Mouse (Mus musculus) embryonic facial prominence, embryonic 15.5 days (tissue): ENCODE measurements around the gene Efl1. TPM values are rescaled to one million over a fixed set of nuclear protein-coding genes. Genes with fewer than 3 reads are reported as not detected.

Experiments used
- ATAC-seq: fragments of 200-750 bp; cut with Nextera tagmentation; 2 replicates; pipeline ENCODE4 v1.8.0; 2017; ENCODE audit warnings: low read depth, moderate TSS enrichment; ENCODE audit not compliant: insufficient number of reproducible peaks, low FRiP score, low TSS enrichment
- H3K27ac ChIP-seq: fragments of 300-500 bp; sonication (generic); replicated peaks from 2 replicates; pipeline ENCODE4 v1.5.1; 2015; ENCODE audit warnings: mild to moderate bottlenecking, inconsistent platforms
- H3K27me3 ChIP-seq: fragments of 300-500 bp; sonication (generic); 2 replicates; pipeline ENCODE4 v1.6.1; 2015; ENCODE audit warnings: inconsistent platforms
- H3K36me3 ChIP-seq: fragments of 300-500 bp; sonication (generic); 2 replicates; pipeline ENCODE4 v1.6.1; 2015; ENCODE audit warnings: mild to moderate bottlenecking, inconsistent platforms
- H3K4me1 ChIP-seq: fragments of 300-500 bp; sonication (generic); 2 replicates; pipeline ENCODE4 v1.6.1; 2015; ENCODE audit warnings: inconsistent platforms
- H3K4me2 ChIP-seq: fragments of 300-500 bp; sonication (generic); replicated peaks from 2 replicates; pipeline ENCODE4 v1.6.1; 2015; ENCODE audit warnings: mild to moderate bottlenecking, inconsistent platforms
- H3K4me3 ChIP-seq: fragments of 300-500 bp; sonication (generic); replicated peaks from 2 replicates; pipeline ENCODE4 v1.5.1; 2015; ENCODE audit warnings: mild to moderate bottlenecking, inconsistent platforms
- H3K9ac ChIP-seq: fragments of 300-500 bp; sonication (generic); 2 replicates; pipeline ENCODE4 v1.6.1; 2015; ENCODE audit warnings: inconsistent platforms
- H3K9me3 ChIP-seq: fragments of 300-500 bp; sonication (generic); replicated peaks from 2 replicates; pipeline ENCODE4 v1.6.1; 2016; ENCODE audit warnings: inconsistent platforms
- WGBS: fragments of 180-500 bp; shearing (Covaris S2); methylation state at CpG from one replicate; pipeline ENCODE4 v1.1.7; 2015; 5-methylcytosine and 5-hydroxymethylcytosine counted together
- polyA plus RNA-seq: library from polyadenylated mRNA; unstranded; fragments of >200 nt; fragmentation: Nextera tagmentation; extraction: Ambion mirVana; gene quantifications from 2 replicates; pipeline ENCODE4 v1.2.1, GENCODE M21; 2015

Gene Efl1
- polyA plus RNA-seq, 1 experiment from 2014 or later, result 22.5 TPM

DNA sequence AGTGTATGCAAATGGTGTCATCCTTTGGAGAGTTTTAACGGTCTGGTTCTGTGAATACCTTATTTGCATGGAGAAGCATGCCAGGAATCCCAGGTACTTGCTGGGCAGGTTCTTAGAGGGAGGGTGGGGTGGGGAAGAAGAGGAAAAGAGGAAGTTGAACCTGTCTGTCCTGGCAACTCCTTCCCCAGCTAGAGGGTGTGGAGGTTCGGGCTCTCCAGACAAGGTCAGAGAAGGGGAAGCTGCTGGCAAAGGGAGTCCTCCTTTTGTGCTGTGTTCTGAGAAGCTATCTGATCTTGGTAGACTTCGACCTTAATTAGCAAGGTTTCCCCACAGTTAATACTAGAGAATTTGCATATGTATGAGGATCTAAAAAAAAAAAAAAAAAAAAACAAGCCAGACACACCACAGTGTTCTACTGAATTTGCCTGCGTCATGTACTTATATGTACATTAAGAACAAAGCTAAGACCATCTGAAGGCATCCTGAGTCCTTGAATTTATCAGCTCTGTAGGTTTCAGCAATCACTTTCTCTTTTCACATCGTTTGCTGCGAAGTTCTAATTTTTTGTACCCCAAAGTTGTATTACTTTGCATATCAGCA lies 137.0 kb downstream of the Efl1 start:
- no peak for ATAC-seq
- H3K36me3 ChIP-seq, result no peaks in the 10 kb centered on the region

GRCm38 (mm10) chr7:82785970-82786647 lies 137.7 kb downstream of the Efl1 start:
- H3K9ac ChIP-seq, result no peak overlapping the region
- H3K4me1 ChIP-seq, result 0 out of 2 replicates have a peak, but pooled peaks cover 3% of the 10 kb centered on the region
- H3K27ac ChIP-seq, result no peak overlapping the region
- no peak overlapping the region for H3K4me3 ChIP-seq
- WGBS, result 76% methylated on average over 2 of the region's 2 CpGs
- no peaks in the 10 kb centered on the region for H3K9me3 ChIP-seq
- no peak overlapping the region for H3K4me2 ChIP-seq
- H3K27me3 ChIP-seq, result no peaks in the 10 kb centered on the region
- no peak for ATAC-seq
- no peaks in the 10 kb centered on the region for H3K36me3 ChIP-seq

More for the DNA sequence above, 137.0 kb downstream of the Efl1 start:
- no peaks in the 10 kb centered on the region for H3K9me3 ChIP-seq
- no peak overlapping the region for H3K4me2 ChIP-seq
- H3K27ac ChIP-seq, result no peak overlapping the region
- H3K27me3 ChIP-seq, result no peaks in the 10 kb centered on the region
- 0 out of 2 replicates have a peak, but pooled peaks cover 3% of the 10 kb centered on the region for H3K4me1 ChIP-seq
- H3K4me3 ChIP-seq, result no peak overlapping the region
- no peak overlapping the region for H3K9ac ChIP-seq
- 69% methylated on average over 6 of the region's 6 CpGs for whole genome bisulfite sequencing

- WGBS, result 38% methylated on average over 2 of the region's 2 CpGs
- no peak for ATAC-seq
- Histone ChIP-seq H3K36me3 (no peaks in the 10 kb centered on the region), H3K9me3 (no peaks in the 10 kb centered on the region), H3K4me3 (no peak overlapping the region), H3K4me2 (no peak overlapping the region), H3K9ac (no peak overlapping the region), H3K27ac (no peak overlapping the region), H3K4me1 (peaks cover 8% of the 10 kb centered on the region; the same call in 1 of the 2 replicates), H3K27me3 (no peaks in the 10 kb centered on the region)
Observed at GRCm38 (mm10) chr7:82792644-82793043, 144.2 kb downstream of the Efl1 start.

DNA sequence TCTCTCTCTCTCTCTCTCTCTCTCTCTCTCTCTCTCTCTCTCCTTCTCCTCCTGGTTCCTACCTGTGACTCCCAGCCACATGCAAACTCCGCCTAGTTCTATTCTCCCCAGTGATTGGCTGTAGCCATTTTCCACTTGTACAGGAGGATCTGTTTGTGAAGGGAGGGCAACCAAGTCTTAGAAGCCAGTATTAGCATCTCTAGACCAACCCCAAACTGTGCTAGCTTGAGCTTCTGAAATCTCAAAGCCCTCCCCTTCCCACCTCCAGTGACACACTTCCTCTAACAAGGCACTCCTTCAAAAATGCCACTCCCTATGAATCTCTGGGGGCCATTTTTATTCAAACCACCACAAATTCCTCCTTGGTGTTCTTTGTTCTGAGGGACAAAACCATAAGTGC lies 144.7 kb downstream of the Efl1 start:
- Histone ChIP-seq H3K4me1 (peaks cover 7% of the 10 kb centered on the region; the same call in 1 of the 2 replicates), H3K4me2 (no peak overlapping the region), H3K9ac (no peak overlapping the region), H3K27ac (no peak overlapping the region), H3K9me3 (no peaks in the 10 kb centered on the region), H3K27me3 (no peaks in the 10 kb centered on the region), H3K4me3 (no peak overlapping the region), H3K36me3 (no peaks in the 10 kb centered on the region)
- WGBS, result 82% methylated on average over 1 of the region's 1 CpGs
- no peak for ATAC-seq

GRCm38 (mm10) chr7:82794542-82794941 lies 146.1 kb downstream of the Efl1 start:
- no peak overlapping the region for H3K4me3 ChIP-seq

GRCm38 (mm10) chr7:82802206-82802605 lies 153.8 kb downstream of the Efl1 start:
- no peaks in the 10 kb centered on the region for H3K36me3 ChIP-seq
- ATAC-seq, result no peak
- 70% methylated on average over 4 of the region's 4 CpGs for WGBS

More at GRCm38 (mm10) chr7:82794542-82794941, 146.1 kb downstream of the Efl1 start:
- no peaks in the 10 kb centered on the region for H3K27me3 ChIP-seq
- no peaks in the 10 kb centered on the region for H3K36me3 ChIP-seq
- 45% methylated on average over 1 of the region's 1 CpGs for WGBS
- no peak for ATAC-seq
- H3K4me2 ChIP-seq, result no peak overlapping the region
- peaks cover 5% of the 10 kb centered on the region; the same call in 1 of the 2 replicates for H3K4me1 ChIP-seq
- H3K9ac ChIP-seq, result no peak overlapping the region
- H3K9me3 ChIP-seq, result no peaks in the 10 kb centered on the region
- no peak overlapping the region for H3K27ac ChIP-seq

DNA sequence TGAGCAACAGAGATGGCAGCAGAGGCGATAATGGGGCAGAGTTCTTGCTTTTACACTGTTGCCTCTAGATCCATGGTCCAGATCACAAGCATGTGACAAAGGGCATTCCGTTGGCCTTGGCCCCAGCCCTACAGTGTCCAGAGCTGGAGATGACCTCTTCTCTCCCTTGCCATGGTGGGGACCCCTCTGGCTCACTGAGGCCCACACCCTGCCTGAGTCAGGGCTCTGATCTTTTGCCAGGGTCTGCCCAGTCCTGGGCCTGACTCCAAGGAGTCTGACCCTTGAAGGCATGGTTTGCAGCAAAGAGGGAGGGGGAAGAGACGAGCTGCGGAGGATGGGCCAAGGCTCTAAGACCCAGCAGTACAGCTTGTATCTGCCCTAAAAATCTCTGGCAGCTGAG lies 159.8 kb downstream of the Efl1 start:
- 71% methylated on average over 4 of the region's 4 CpGs for WGBS
- Histone ChIP-seq H3K9me3 (no peaks in the 10 kb centered on the region), H3K27ac (no peak overlapping the region), H3K4me2 (no peak overlapping the region), H3K4me1 (peaks cover 13% of the 10 kb centered on the region), H3K36me3 (no peaks in the 10 kb centered on the region), H3K4me3 (no peak overlapping the region), H3K27me3 (no peaks in the 10 kb centered on the region), H3K9ac (no peak overlapping the region)
- ATAC-seq, result peak; percentile 34; the same call in 1 of the 2 replicates

More at GRCm38 (mm10) chr7:82802206-82802605, 153.8 kb downstream of the Efl1 start:
- no peaks in the 10 kb centered on the region for H3K27me3 ChIP-seq
- no peak overlapping the region for H3K4me2 ChIP-seq
- H3K9ac ChIP-seq, result no peak overlapping the region
- H3K9me3 ChIP-seq, result no peaks in the 10 kb centered on the region
- no peak overlapping the region for H3K27ac ChIP-seq
- no peaks in the 10 kb centered on the region for H3K4me1 ChIP-seq
- no peak overlapping the region for H3K4me3 ChIP-seq

GRCm38 (mm10) chr7:82809126-82809525 lies 160.7 kb downstream of the Efl1 start:
- Histone ChIP-seq H3K27me3 (no peaks in the 10 kb centered on the region), H3K4me2 (no peak overlapping the region), H3K36me3 (no peaks in the 10 kb centered on the region), H3K4me1 (peaks cover 13% of the 10 kb centered on the region), H3K4me3 (no peak overlapping the region), H3K9ac (no peak overlapping the region), H3K9me3 (no peaks in the 10 kb centered on the region), H3K27ac (no peak overlapping the region)
- no peak for ATAC-seq
- WGBS, result 56% methylated on average over 5 of the region's 5 CpGs

- peaks cover 13% of the 10 kb centered on the region for H3K4me1 ChIP-seq
- peak overlapping the region; percentile 44 for H3K4me2 ChIP-seq
- no peaks in the 10 kb centered on the region for H3K36me3 ChIP-seq
- peak overlapping the region; percentile 18; the same call in 1 of the 2 replicates for H3K4me3 ChIP-seq
- no peak overlapping the region for H3K9ac ChIP-seq
- no peaks in the 10 kb centered on the region for H3K27me3 ChIP-seq
- 21% methylated on average over 5 of the region's 5 CpGs for WGBS
- H3K27ac ChIP-seq, result no peak overlapping the region
- no peak for ATAC-seq
- H3K9me3 ChIP-seq, result no peaks in the 10 kb centered on the region
Observed at GRCm38 (mm10) chr7:82810799-82811139, 162.4 kb downstream of the Efl1 start.

DNA sequence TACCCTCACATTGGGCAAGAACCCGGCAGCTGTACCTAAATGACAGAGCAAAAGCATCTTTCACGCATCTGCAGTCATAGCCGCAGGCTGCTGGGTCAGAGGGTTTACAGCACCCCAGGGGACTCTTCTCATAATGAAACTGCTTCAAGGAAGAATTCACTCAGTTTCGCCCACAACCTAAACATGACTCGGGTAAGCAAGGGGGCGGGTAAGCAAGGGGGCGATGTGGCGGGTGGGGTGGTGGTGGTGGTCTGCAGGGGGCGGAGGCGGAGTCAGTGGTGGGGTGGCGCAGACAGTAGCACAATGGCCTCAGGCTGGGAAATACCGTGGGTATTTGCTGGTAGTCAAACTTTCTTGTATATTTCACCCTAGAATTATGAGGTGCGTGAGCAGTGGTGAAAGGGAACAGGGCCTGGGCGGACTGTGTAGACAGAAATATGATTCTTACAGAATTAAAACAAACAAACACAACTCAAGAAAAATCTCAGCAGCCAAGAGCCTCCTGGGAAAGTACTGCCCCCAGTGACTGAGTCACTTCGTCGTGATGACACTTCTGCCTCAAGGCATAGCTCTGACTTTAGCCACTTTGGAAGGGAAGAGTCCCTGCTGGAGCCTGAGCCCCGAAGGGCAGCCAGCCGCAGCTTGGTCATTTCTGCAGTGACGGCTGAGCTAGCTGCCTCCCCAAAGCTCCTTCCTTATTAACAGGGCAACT lies 162.9 kb downstream of the Efl1 start:
- peak overlapping the region; percentile 44 for H3K4me2 ChIP-seq
- peak overlapping the region; percentile 18; the same call in 1 of the 2 replicates for H3K4me3 ChIP-seq
- ATAC-seq, result no peak
- peaks cover 13% of the 10 kb centered on the region for H3K4me1 ChIP-seq
- no peaks in the 10 kb centered on the region for H3K36me3 ChIP-seq
- no peaks in the 10 kb centered on the region for H3K9me3 ChIP-seq
- H3K9ac ChIP-seq, result no peak overlapping the region
- 12% methylated on average over 19 of the region's 19 CpGs for WGBS
- 0 out of 2 replicates have a peak overlapping the region, but pooled peaks have one; percentile 11 for H3K27ac ChIP-seq
- no peaks in the 10 kb centered on the region for H3K27me3 ChIP-seq
